In genomic region chr17:84342299-84342817, GRCm38 (mm10) we compare ENCODE assay signal across 20 mouse cellular contexts.
DNase-seq lines count a peak whose midpoint lies in the region; ATAC-seq and TF ChIP-seq lines count a peak whose summit lies in the region.
"Had no signal": no experiment of that assay in that cellular context is flagged by ENCODE, and none has a peak within 500 bp of the region (broad histone marks: within the 10 kb centered on the region; RNA-seq: fewer than 3 reads in every experiment).

No protein-coding gene starts in this region.

- ATAC-seq in forebrain, postnatal 0 days = 0 out of 2 replicates have a peak, but pooled peaks have one; percentile 18
- ATAC-seq in forebrain, embryonic 11.5 days (replicated peaks; ENCODE audit: low FRiP score) = no peak
- ATAC-seq in lung, postnatal 0 days = no peak
- ATAC-seq in CD4-positive, CD25-positive, alpha-beta regulatory T cell, adult 4 months = no peak
- ATAC-seq in neural tube, embryonic 15.5 days (ENCODE audit: low FRiP score) = no peak
- ATAC-seq: forebrain, embryonic 15.5 days had no signal

- H3K36me3 ChIP-seq in forebrain, postnatal 0 days (ENCODE audit: insufficient read depth) = peaks cover 6% of the 10 kb centered on the region; the same call in 1 of the 2 replicates
- H3K36me3 ChIP-seq in forebrain, embryonic 11.5 days (ENCODE audit: control insufficient read depth, insufficient read depth, low read length) = no peaks in the 10 kb centered on the region
- H3K36me3 ChIP-seq in lung, postnatal 0 days (ENCODE audit: insufficient read depth, low read length) = peaks cover 2% of the 10 kb centered on the region; the same call in 1 of the 2 replicates
- peaks cover 14% of the 10 kb centered on the region; the same call in 1 of the 2 replicates for H3K36me3 ChIP-seq in neural tube, embryonic 15.5 days
- H3K36me3 ChIP-seq: forebrain, embryonic 15.5 days had no signal

- no peaks in the 10 kb centered on the region for H3K4me1 ChIP-seq in forebrain, postnatal 0 days (ENCODE audit: insufficient read depth)
- 0 out of 2 replicates have a peak, but pooled peaks cover 3% of the 10 kb centered on the region for H3K4me1 ChIP-seq in forebrain, embryonic 11.5 days (replicated peaks; ENCODE audit: control insufficient read depth, insufficient read depth, low read length)
- H3K4me1 ChIP-seq in lung, postnatal 0 days (ENCODE audit: insufficient read depth, low read depth, low read length) = no peaks in the 10 kb centered on the region
- no peaks in the 10 kb centered on the region for H3K4me1 ChIP-seq in lung, adult 2 months (ENCODE audit: control insufficient read depth, insufficient read depth, low read length)
- no peaks in the 10 kb centered on the region for H3K4me1 ChIP-seq in neural tube, embryonic 15.5 days
- H3K4me1 ChIP-seq: forebrain, embryonic 15.5 days; liver, embryonic 13.5 days had no signal

- no peak overlapping the region for H3K9ac ChIP-seq in forebrain, postnatal 0 days
- H3K9ac ChIP-seq in forebrain, embryonic 11.5 days (ENCODE audit: low read length) = no peak overlapping the region
- no peak overlapping the region for H3K9ac ChIP-seq in lung, postnatal 0 days (replicated peaks; ENCODE audit: low read depth)
- no peak overlapping the region for H3K9ac ChIP-seq in neural tube, embryonic 15.5 days (replicated peaks)
- H3K9ac ChIP-seq: forebrain, embryonic 15.5 days; liver, embryonic 13.5 days; neural tube, embryonic 13.5 days had no signal

- no peak for TF ChIP-seq EP300 in lung, postnatal 0 days (IDR thresholded peaks at IDR 0.05)

- no peaks in the 10 kb centered on the region for H3K27me3 ChIP-seq in forebrain, postnatal 0 days (ENCODE audit: insufficient read depth, low read length)
- H3K27me3 ChIP-seq in forebrain, embryonic 11.5 days (ENCODE audit: control insufficient read depth, insufficient read depth, low read length) = no peaks in the 10 kb centered on the region
- no peaks in the 10 kb centered on the region for H3K27me3 ChIP-seq in lung, postnatal 0 days (replicated peaks; ENCODE audit: insufficient read depth, low read length)
- no peaks in the 10 kb centered on the region for H3K27me3 ChIP-seq in neural tube, embryonic 15.5 days (replicated peaks)
- H3K27me3 ChIP-seq: forebrain, embryonic 15.5 days; liver, embryonic 13.5 days; neural tube, embryonic 13.5 days had no signal

- no peak for TF ChIP-seq POLR2A in lung, adult 2 months (IDR thresholded peaks at IDR 0.05; ENCODE audit: borderline replicate concordance, extremely low read depth, low read depth, low read length)

- H3K9me3 ChIP-seq in forebrain, postnatal 0 days (ENCODE audit: low read length) = no peaks in the 10 kb centered on the region
- H3K9me3 ChIP-seq in forebrain, embryonic 11.5 days (ENCODE audit: control insufficient read depth, low read length) = no peaks in the 10 kb centered on the region
- no peaks in the 10 kb centered on the region for H3K9me3 ChIP-seq in lung, postnatal 0 days (ENCODE audit: low read length)
- no peaks in the 10 kb centered on the region; the same call in 1 of the 2 replicates for H3K9me3 ChIP-seq in neural tube, embryonic 15.5 days (replicated peaks)
- H3K9me3 ChIP-seq: forebrain, embryonic 15.5 days; G1E; liver, embryonic 13.5 days; neural tube, embryonic 13.5 days had no signal

- H3K4me2 ChIP-seq in forebrain, postnatal 0 days (ENCODE audit: low read depth) = no peak overlapping the region
- H3K4me2 ChIP-seq in forebrain, embryonic 11.5 days (ENCODE audit: low read depth, low read length, severe bottlenecking) = no peak overlapping the region
- H3K4me2 ChIP-seq in lung, postnatal 0 days (replicated peaks; ENCODE audit: low read depth, low read length) = no peak overlapping the region
- H3K4me2 ChIP-seq in neural tube, embryonic 15.5 days = no peak overlapping the region
- H3K4me2 ChIP-seq: forebrain, embryonic 15.5 days; liver, embryonic 13.5 days; neural tube, embryonic 13.5 days had no signal

- DNase-seq in forebrain, postnatal 0 days = no peak
- DNase-seq in forebrain, embryonic 11.5 days (ENCODE audit: low spot score) = no peak
- DNase-seq in lung, postnatal 0 days (ENCODE audit: low spot score) = no peak
- no peak for DNase-seq in lung, adult 2 months
- peak; percentile 33 for DNase-seq in embryo, embryonic 10.5 days (ENCODE audit: low spot score)
- DNase-seq: cerebellum, postnatal 10 days; gastrocnemius, adult 2 months; heart, adult 18-20 months; liver, embryonic 13.5 days; lung, postnatal 10 days; right cerebral cortex, postnatal 25 days; thymus, adult 18-20 months had no signal

- no peak overlapping the region for H3K27ac ChIP-seq in forebrain, postnatal 0 days (ENCODE audit: low read depth, low read length)
- no peak overlapping the region for H3K27ac ChIP-seq in forebrain, embryonic 11.5 days (ENCODE audit: low read depth, low read length)
- H3K27ac ChIP-seq in lung, postnatal 0 days (ENCODE audit: low read length) = no peak overlapping the region
- H3K27ac ChIP-seq in neural tube, embryonic 15.5 days (replicated peaks) = no peak overlapping the region
- H3K27ac ChIP-seq: forebrain, embryonic 15.5 days; gastrocnemius, adult 2 months; kidney, postnatal 0 days; left cerebral cortex, adult 2 months; liver, embryonic 13.5 days; neural tube, embryonic 13.5 days had no signal

- no peak overlapping the region for H3K4me3 ChIP-seq in forebrain, postnatal 0 days (ENCODE audit: low read depth, low read length)
- no peak overlapping the region for H3K4me3 ChIP-seq in forebrain, embryonic 11.5 days (ENCODE audit: low read depth, low read length)
- H3K4me3 ChIP-seq in lung, postnatal 0 days (ENCODE audit: low read depth, low read length) = no peak overlapping the region
- no peak overlapping the region for H3K4me3 ChIP-seq in lung, adult 2 months (replicated peaks; ENCODE audit: extremely low read depth, low read depth, low read length)
- H3K4me3 ChIP-seq in neural tube, embryonic 15.5 days (replicated peaks) = no peak overlapping the region
- H3K4me3 ChIP-seq: erythroblast, embryonic 14.5 days; forebrain, embryonic 15.5 days; gastrocnemius, adult 2 months; left cerebral cortex, adult 2 months; liver, embryonic 13.5 days; neural tube, embryonic 13.5 days had no signal

- 41% methylated on average over 6 of the region's 6 CpGs for WGBS in forebrain, postnatal 0 days
- 42% methylated on average over 6 of the region's 6 CpGs for WGBS in forebrain, embryonic 11.5 days
- 84% methylated on average over 6 of the region's 6 CpGs for WGBS in lung, postnatal 0 days
- 68% methylated on average over 6 of the region's 6 CpGs for WGBS in lung, adult 2 months
- WGBS in neural tube, embryonic 15.5 days = 33% methylated on average over 6 of the region's 6 CpGs

- no peak for TF ChIP-seq CTCF in forebrain, postnatal 0 days (IDR thresholded peaks at IDR 0.05; ENCODE audit: low read depth)
- TF ChIP-seq CTCF in lung, postnatal 0 days (IDR thresholded peaks at IDR 0.05) = peak; percentile 23; the same call in 1 of the 2 replicates
- TF ChIP-seq CTCF in lung, adult 2 months (IDR thresholded peaks at IDR 0.05; ENCODE audit: insufficient read depth, low read length) = no peak
